11 mouse cellular contexts compared by ENCODE assay signal in genomic region chr12:16133253-16133652, GRCm38 (mm10).
A peak's percentile ranks its signal among the peaks of the same experiment; 100 is the strongest.
DNase-seq lines count a peak whose midpoint lies in the region.
"Had no signal": no experiment of that assay in that cellular context is flagged by ENCODE, and none has a peak within 500 bp of the region (broad histone marks: within the 10 kb centered on the region; RNA-seq: fewer than 3 reads in every experiment).

No protein-coding gene starts in this region.

- peak; percentile 10 for DNase-seq in adrenal gland, postnatal 14 days
- no peak for DNase-seq in adrenal gland, postnatal 4 days (ENCODE audit: low spot score in 2 of 2)
- DNase-seq in CD4-positive, CD25-positive, alpha-beta regulatory T cell, adult 2 months (ENCODE audit: low read depth, low spot score), result peak; percentile 85
- DNase-seq in lung, postnatal 14 days, result peak; percentile 10
- DNase-seq in spleen, postnatal 36 days (ENCODE audit: low spot score in 2 of 2), result peak; percentile 77 to 81
- no peak for DNase-seq in cerebellum, adult 9-11 months
- DNase-seq in testis, postnatal 14 days (ENCODE audit: low spot score), result no peak
- DNase-seq in layer of hippocampus, postnatal 14 days (ENCODE audit: low spot score in 2 of 2), result no peak
- DNase-seq: cerebellum, postnatal 36 days; heart, postnatal 14 days; kidney, adult 18-20 months had no signal

Comparison
In these comparisons a context has a peak if more than half of its experiments do, and no peak if none do; other contexts are left out.
1. DNase-seq: peak in adrenal gland, postnatal 14 days (single experiment), CD4-positive, CD25-positive, alpha-beta regulatory T cell, adult 2 months (single experiment), lung, postnatal 14 days (single experiment) and spleen, postnatal 36 days (2 of 2); none in adrenal gland, postnatal 4 days (0 of 2), cerebellum, adult 9-11 months (single experiment), testis, postnatal 14 days (single experiment) and layer of hippocampus, postnatal 14 days (0 of 2).